In the genomic region with DNA sequence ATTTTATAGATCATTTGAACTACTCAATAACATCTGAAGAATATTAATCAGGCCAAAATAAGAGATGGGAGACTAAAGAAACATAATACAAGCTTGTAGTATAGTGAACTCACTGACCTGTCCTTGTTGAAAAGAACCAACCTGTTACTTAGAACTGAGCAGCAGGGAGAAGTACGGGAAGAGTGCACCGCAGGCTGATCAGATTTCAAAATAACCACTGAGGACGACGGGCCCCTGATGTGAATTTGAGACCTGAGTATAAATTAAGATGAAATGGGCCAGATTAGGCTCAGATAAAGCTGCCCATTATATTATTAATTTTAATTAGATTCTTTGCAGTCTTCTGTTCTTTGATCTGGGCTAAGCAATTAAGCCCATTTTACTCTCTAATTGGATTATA, we compare ENCODE assay signal across 33 mouse cellular contexts.
"Had no signal": no experiment of that assay in that cellular context is flagged by ENCODE, and none has a peak within 500 bp of the region (broad histone marks: within the 10 kb centered on the region; RNA-seq: fewer than 3 reads in every experiment).

No protein-coding gene starts in this region.

- H3K9me3 ChIP-seq: limb, embryonic 10.5 days; limb, embryonic 12.5 days; limb, embryonic 13.5 days; limb, embryonic 15.5 days; liver, embryonic 12.5 days; liver, embryonic 13.5 days; liver, embryonic 15.5 days; lung, embryonic 15.5 days; megakaryocyte, embryonic 14.5 days; midbrain, embryonic 10.5 days; midbrain, embryonic 12.5 days; midbrain, embryonic 13.5 days; midbrain, embryonic 15.5 days; neural tube, embryonic 12.5 days; neural tube, embryonic 13.5 days had no signal

- H3K27ac ChIP-seq: limb, embryonic 10.5 days; limb, embryonic 12.5 days; limb, embryonic 13.5 days; limb, embryonic 15.5 days; liver, embryonic 12.5 days; liver, embryonic 13.5 days; liver, embryonic 14.5 days; liver, embryonic 15.5 days; lung, embryonic 15.5 days; macrophage; midbrain, embryonic 10.5 days; midbrain, embryonic 12.5 days; midbrain, embryonic 13.5 days; midbrain, embryonic 15.5 days; neural tube, embryonic 12.5 days; neural tube, embryonic 13.5 days had no signal

- H3K27me3 ChIP-seq: limb, embryonic 12.5 days; limb, embryonic 13.5 days; limb, embryonic 15.5 days; liver, embryonic 12.5 days; liver, embryonic 13.5 days; liver, embryonic 15.5 days; lung, embryonic 15.5 days; megakaryocyte, embryonic 14.5 days; midbrain, embryonic 12.5 days; midbrain, embryonic 13.5 days; midbrain, embryonic 15.5 days; neural tube, embryonic 12.5 days; neural tube, embryonic 13.5 days had no signal

- DNase-seq: left cerebral cortex, postnatal 4 days; liver; liver, embryonic 13.5 days; liver, postnatal 0 days; lung, adult 18-20 months; lung, adult 2 months; lung, embryonic 14.5 days; lung, postnatal 10 days; lung, postnatal 14 days; lung, postnatal 36 days; lung, postnatal 4 days; midbrain, embryonic 14.5 days had no signal

- H3K4me2 ChIP-seq: limb, embryonic 12.5 days; limb, embryonic 13.5 days; limb, embryonic 15.5 days; liver, embryonic 11.5 days; liver, embryonic 12.5 days; liver, embryonic 13.5 days; liver, embryonic 15.5 days; lung, embryonic 14.5 days; lung, embryonic 15.5 days; midbrain, embryonic 11.5 days; midbrain, embryonic 12.5 days; midbrain, embryonic 13.5 days; midbrain, embryonic 15.5 days; neural tube, embryonic 12.5 days; neural tube, embryonic 13.5 days had no signal

- H3K36me3 ChIP-seq: limb, embryonic 10.5 days; limb, embryonic 12.5 days; limb, embryonic 13.5 days; limb, embryonic 15.5 days; liver, embryonic 12.5 days; liver, embryonic 13.5 days; liver, embryonic 15.5 days; lung, embryonic 15.5 days; midbrain, embryonic 10.5 days; midbrain, embryonic 12.5 days; midbrain, embryonic 13.5 days; midbrain, embryonic 15.5 days; neural tube, embryonic 12.5 days; neural tube, embryonic 13.5 days had no signal

- H3K4me1 ChIP-seq: limb, embryonic 10.5 days; limb, embryonic 12.5 days; limb, embryonic 13.5 days; limb, embryonic 15.5 days; liver, embryonic 12.5 days; liver, embryonic 13.5 days; liver, embryonic 15.5 days; lung, embryonic 15.5 days; megakaryocyte, embryonic 14.5 days; midbrain, embryonic 10.5 days; midbrain, embryonic 12.5 days; midbrain, embryonic 13.5 days; midbrain, embryonic 15.5 days; neural tube, embryonic 12.5 days; neural tube, embryonic 13.5 days had no signal

- H3K9ac ChIP-seq: limb, embryonic 12.5 days; limb, embryonic 13.5 days; limb, embryonic 15.5 days; liver, embryonic 12.5 days; liver, embryonic 13.5 days; liver, embryonic 14.5 days; liver, embryonic 15.5 days; liver, postnatal 0 days; lung, embryonic 14.5 days; lung, embryonic 15.5 days; midbrain, embryonic 12.5 days; midbrain, embryonic 13.5 days; midbrain, embryonic 15.5 days; neural tube, embryonic 12.5 days; neural tube, embryonic 13.5 days had no signal

- ATAC-seq: liver, embryonic 12.5 days; liver, postnatal 0 days; lung, postnatal 0 days; midbrain, embryonic 13.5 days; midbrain, embryonic 15.5 days; midbrain, embryonic 16.5 days had no signal

- H3K4me3 ChIP-seq: limb, embryonic 10.5 days; limb, embryonic 12.5 days; limb, embryonic 13.5 days; limb, embryonic 15.5 days; liver, embryonic 12.5 days; liver, embryonic 13.5 days; liver, embryonic 15.5 days; lung, embryonic 15.5 days; megakaryocyte, embryonic 14.5 days; midbrain, embryonic 10.5 days; midbrain, embryonic 12.5 days; midbrain, embryonic 13.5 days; midbrain, embryonic 15.5 days; myocyte; neural tube, embryonic 12.5 days; neural tube, embryonic 13.5 days had no signal
